Mouse (Mus musculus) bone marrow macrophage, adult 2 months (primary cell): ENCODE measurements around the gene Gstt2.

ENCODE experiments used
- CTCF ChIP-seq: IDR thresholded peaks from 2 replicates; pipeline ENCODE4 v1.5.1; 2012; ENCODE audit warnings: low read depth, mild to moderate bottlenecking, low read length, moderate library complexity
- POLR2A ChIP-seq: IDR thresholded peaks from 2 replicates; pipeline ENCODE4 v1.6.1; 2012; ENCODE audit warnings: mild to moderate bottlenecking, low read depth, low read length, borderline replicate concordance

- TF ChIP-seq POLR2A (no peak), CTCF (no peak)
Observed at GRCm38 (mm10) chr10:75796731-75797516, 40.3 kb downstream of the Gstt2 start.
